Comparison of ENCODE assay signal across 17 mouse cellular contexts in the genomic region with DNA sequence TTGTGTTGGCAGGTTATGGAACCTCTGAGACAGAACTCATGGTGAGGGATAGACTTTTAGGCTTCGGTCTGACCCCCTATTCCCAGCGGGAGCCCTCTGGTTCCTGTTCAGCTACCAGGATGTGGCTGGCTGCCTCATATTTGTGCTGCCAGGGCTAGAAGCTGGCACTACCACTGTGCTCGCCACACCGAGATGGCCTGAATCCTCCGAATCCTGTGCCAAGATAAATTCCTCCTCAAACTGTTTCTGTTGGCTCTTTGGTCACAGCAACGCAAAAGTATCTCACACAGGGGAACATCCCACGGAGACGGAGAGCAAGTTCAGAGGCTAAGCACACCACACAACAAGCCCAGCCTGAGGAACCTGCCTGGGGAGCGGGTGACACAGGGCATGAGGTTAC.
DNase-seq lines count a peak whose midpoint lies in the region; ATAC-seq and TF ChIP-seq lines count a peak whose summit lies in the region.
"Had no signal": no experiment of that assay in that cellular context is flagged by ENCODE, and none has a peak within 500 bp of the region (broad histone marks: within the 10 kb centered on the region; RNA-seq: fewer than 3 reads in every experiment).

No protein-coding gene starts in this region.

- TF ChIP-seq CTCF in hindbrain, postnatal 0 days (IDR thresholded peaks at IDR 0.05; ENCODE audit: low read depth): no peak
- no peak for TF ChIP-seq CTCF in lung, adult 2 months (IDR thresholded peaks at IDR 0.05; ENCODE audit: insufficient read depth, low read length)

- TF ChIP-seq POLR2A in lung, adult 2 months (IDR thresholded peaks at IDR 0.05; ENCODE audit: borderline replicate concordance, extremely low read depth, low read depth, low read length): no peak

- H3K9ac ChIP-seq in hindbrain, postnatal 0 days (replicated peaks; ENCODE audit: low read length): no peak overlapping the region
- no peak overlapping the region for H3K9ac ChIP-seq in hindbrain, embryonic 13.5 days
- H3K9ac ChIP-seq in lung, embryonic 15.5 days: no peak overlapping the region
- no peak overlapping the region for H3K9ac ChIP-seq in stomach, embryonic 16.5 days (ENCODE audit: low read length)
- H3K9ac ChIP-seq: forebrain, postnatal 0 days; midbrain, embryonic 15.5 days; neural tube, embryonic 12.5 days had no signal

- ATAC-seq in hindbrain, postnatal 0 days: no peak
- ATAC-seq in hindbrain, embryonic 13.5 days (ENCODE audit: low FRiP score): no peak
- no peak for ATAC-seq in lung, embryonic 15.5 days (ENCODE audit: borderline replicate concordance, extremely low read depth, low FRiP score, low TSS enrichment)
- ATAC-seq in stomach, embryonic 16.5 days (ENCODE audit: insufficient read depth, low FRiP score): no peak
- ATAC-seq: forebrain, postnatal 0 days; midbrain, embryonic 15.5 days had no signal

- H3K27ac ChIP-seq in hindbrain, postnatal 0 days: no peak overlapping the region
- H3K27ac ChIP-seq in hindbrain, embryonic 13.5 days: no peak overlapping the region
- H3K27ac ChIP-seq in lung, embryonic 15.5 days: 0 out of 2 replicates have a peak overlapping the region, but pooled peaks have one; percentile 0
- H3K27ac ChIP-seq in stomach, embryonic 16.5 days (ENCODE audit: low read length): peak overlapping the region; percentile 25; the same call in 1 of the 2 replicates
- H3K27ac ChIP-seq: midbrain, embryonic 15.5 days; neural tube, embryonic 12.5 days had no signal

- no peaks in the 10 kb centered on the region for H3K27me3 ChIP-seq in hindbrain, postnatal 0 days (ENCODE audit: insufficient read depth, low read length)
- no peaks in the 10 kb centered on the region for H3K27me3 ChIP-seq in hindbrain, embryonic 13.5 days
- H3K27me3 ChIP-seq in lung, embryonic 15.5 days: no peaks in the 10 kb centered on the region
- H3K27me3 ChIP-seq in stomach, embryonic 16.5 days (ENCODE audit: control insufficient read depth, insufficient read depth, low read length): no peaks in the 10 kb centered on the region
- H3K27me3 ChIP-seq: midbrain, embryonic 15.5 days; neural tube, embryonic 12.5 days had no signal

- H3K4me3 ChIP-seq in hindbrain, postnatal 0 days (ENCODE audit: low read length): no peak overlapping the region
- no peak overlapping the region for H3K4me3 ChIP-seq in hindbrain, embryonic 13.5 days
- no peak overlapping the region for H3K4me3 ChIP-seq in lung, embryonic 15.5 days
- H3K4me3 ChIP-seq in lung, adult 2 months (replicated peaks; ENCODE audit: extremely low read depth, low read depth, low read length): no peak overlapping the region
- H3K4me3 ChIP-seq in stomach, embryonic 16.5 days (replicated peaks; ENCODE audit: low read length): no peak overlapping the region
- H3K4me3 ChIP-seq: midbrain, embryonic 15.5 days; neural tube, embryonic 12.5 days had no signal

- peak; percentile 33 for DNase-seq in hindbrain, postnatal 0 days (ENCODE audit: low spot score)
- DNase-seq in lung, adult 2 months: no peak
- peak; percentile 17 for DNase-seq in cerebellum, adult 9-11 months
- DNase-seq in layer of hippocampus, adult 9-10 months (ENCODE audit: low spot score): no peak
- DNase-seq: adrenal gland, postnatal 36 days; forebrain, postnatal 0 days; gastrocnemius, postnatal 10 days; heart, postnatal 36 days; kidney, postnatal 14 days; layer of hippocampus, postnatal 36 days; thymus, adult 2 months had no signal

- peaks cover 11% of the 10 kb centered on the region; the same call in 1 of the 2 replicates for H3K4me1 ChIP-seq in hindbrain, postnatal 0 days (ENCODE audit: insufficient read depth, low read length)
- H3K4me1 ChIP-seq in hindbrain, embryonic 13.5 days (replicated peaks): peaks cover 23% of the 10 kb centered on the region
- peaks cover 12% of the 10 kb centered on the region for H3K4me1 ChIP-seq in lung, embryonic 15.5 days
- peaks cover 14% of the 10 kb centered on the region for H3K4me1 ChIP-seq in lung, adult 2 months (ENCODE audit: control insufficient read depth, insufficient read depth, low read length)
- 0 out of 2 replicates have a peak, but pooled peaks cover 7% of the 10 kb centered on the region for H3K4me1 ChIP-seq in stomach, embryonic 16.5 days (ENCODE audit: control insufficient read depth, insufficient read depth, low read length)

- no peaks in the 10 kb centered on the region for H3K36me3 ChIP-seq in hindbrain, postnatal 0 days (ENCODE audit: insufficient read depth, low read length)
- H3K36me3 ChIP-seq in hindbrain, embryonic 13.5 days: no peaks in the 10 kb centered on the region
- H3K36me3 ChIP-seq in lung, embryonic 15.5 days: no peaks in the 10 kb centered on the region
- H3K36me3 ChIP-seq in stomach, embryonic 16.5 days (ENCODE audit: control insufficient read depth, insufficient read depth, low read length): no peaks in the 10 kb centered on the region
- H3K36me3 ChIP-seq: midbrain, embryonic 15.5 days; neural tube, embryonic 12.5 days had no signal

- H3K4me2 ChIP-seq in hindbrain, postnatal 0 days (ENCODE audit: low read depth, low read length): no peak overlapping the region
- H3K4me2 ChIP-seq in hindbrain, embryonic 13.5 days: no peak overlapping the region
- H3K4me2 ChIP-seq in lung, embryonic 15.5 days: no peak overlapping the region
- H3K4me2 ChIP-seq in stomach, embryonic 16.5 days (ENCODE audit: low read depth, low read length): no peak overlapping the region
- H3K4me2 ChIP-seq: heart, embryonic 11.5 days; midbrain, embryonic 15.5 days; neural tube, embryonic 12.5 days had no signal

- WGBS in hindbrain, postnatal 0 days: 56% methylated on average over 9 of the region's 9 CpGs
- WGBS in hindbrain, embryonic 13.5 days: 94% methylated on average over 9 of the region's 9 CpGs
- 90% methylated on average over 9 of the region's 9 CpGs for WGBS in lung, embryonic 15.5 days
- 77% methylated on average over 9 of the region's 9 CpGs for WGBS in lung, adult 2 months
- WGBS in stomach, embryonic 16.5 days: 89% methylated on average over 9 of the region's 9 CpGs

- H3K9me3 ChIP-seq in hindbrain, postnatal 0 days (ENCODE audit: low read length): no peaks in the 10 kb centered on the region
- H3K9me3 ChIP-seq in hindbrain, embryonic 13.5 days: no peaks in the 10 kb centered on the region
- H3K9me3 ChIP-seq in lung, embryonic 15.5 days: no peaks in the 10 kb centered on the region
- no peaks in the 10 kb centered on the region for H3K9me3 ChIP-seq in stomach, embryonic 16.5 days (replicated peaks; ENCODE audit: control insufficient read depth, low read length)
- H3K9me3 ChIP-seq: midbrain, embryonic 15.5 days; neural tube, embryonic 12.5 days had no signal

Comparison
In these comparisons a context has a peak if more than half of its experiments do, and no peak if none do; other contexts are left out.
1. DNase-seq: peak in hindbrain, postnatal 0 days (single experiment) and cerebellum, adult 9-11 months (single experiment); none in lung, adult 2 months (single experiment) and layer of hippocampus, adult 9-10 months (single experiment).
2. H3K27ac ChIP-seq: peak in lung, embryonic 15.5 days (single experiment) and stomach, embryonic 16.5 days (single experiment); none in hindbrain, postnatal 0 days (single experiment) and hindbrain, embryonic 13.5 days (single experiment).